Mouse (Mus musculus): ENCODE data around the gene Pou2f3.
A peak's percentile ranks its signal among the peaks of the same experiment; 100 is the strongest.

Pou2f3 gene

GRCm38 (mm10) chr9:43107555-43107954, 102.6 kb downstream of the Pou2f3 start:
- no peak for DNase-seq

- peak; percentile 85 for DNase-seq
Observed at GRCm38 (mm10) chr9:43107187-43107517, 103.0 kb downstream of the Pou2f3 start, which contains the start of gene Arhgef12. Gene Arhgef12, minus strand, starts transcription at chr9:43107239.

- peak; percentile 75 for DNase-seq
Observed at GRCm38 (mm10) chr9:43106426-43107186, 103.6 kb downstream of the Pou2f3 start.

- DNase-seq: peak; percentile 89
Observed at GRCm38 (mm10) chr9:43105664-43106361, 104.4 kb downstream of the Pou2f3 start.

- peak; percentile 71 for DNase-seq
Observed at GRCm38 (mm10) chr9:43104873-43105663, 105.1 kb downstream of the Pou2f3 start.

GRCm38 (mm10) chr9:43104526-43104872, 105.7 kb downstream of the Pou2f3 start:
- no peak for DNase-seq

- DNase-seq: no peak
Observed at GRCm38 (mm10) chr9:43103675-43104299, 106.4 kb downstream of the Pou2f3 start.

GRCm38 (mm10) chr9:43102931-43103330, 107.2 kb downstream of the Pou2f3 start:
- no peak for DNase-seq

GRCm38 (mm10) chr9:43101936-43102595, 108.1 kb downstream of the Pou2f3 start:
- DNase-seq: no peak

- no peak for DNase-seq
Observed at GRCm38 (mm10) chr9:43098922-43099321, 111.2 kb downstream of the Pou2f3 start.

GRCm38 (mm10) chr9:43097801-43098557, 112.2 kb downstream of the Pou2f3 start:
- no peak for DNase-seq

- DNase-seq: no peak
Observed at GRCm38 (mm10) chr9:43096337-43096736, 113.8 kb downstream of the Pou2f3 start.

- no peak for DNase-seq
Observed at GRCm38 (mm10) chr9:43094828-43095227, 115.3 kb downstream of the Pou2f3 start.

- peak; percentile 77 for DNase-seq
Observed at GRCm38 (mm10) chr9:43093803-43094202, 116.4 kb downstream of the Pou2f3 start.

- DNase-seq: no peak
Observed at GRCm38 (mm10) chr9:43085686-43086285, 124.4 kb downstream of the Pou2f3 start.

- no peak for DNase-seq
Observed at GRCm38 (mm10) chr9:43084496-43085362, 125.4 kb downstream of the Pou2f3 start.

GRCm38 (mm10) chr9:43083441-43084055, 126.6 kb downstream of the Pou2f3 start:
- no peak for DNase-seq

GRCm38 (mm10) chr9:43078711-43079110, 131.5 kb downstream of the Pou2f3 start:
- no peak for DNase-seq

- no peak for DNase-seq
Observed at GRCm38 (mm10) chr9:43076163-43076562, 134.0 kb downstream of the Pou2f3 start.

GRCm38 (mm10) chr9:43074611-43075010, 135.6 kb downstream of the Pou2f3 start:
- no peak for DNase-seq
